Mouse (Mus musculus): ENCODE results near the gene Vps13d. TPM values are rescaled to one million over a fixed set of nuclear protein-coding genes. Genes with fewer than 3 reads are reported as not detected.
A peak's percentile ranks its signal among the peaks of the same experiment; 100 is the strongest.

Vps13d gene
- polyA plus RNA-seq, 1 experiment from 2014 or later = 8.5 TPM

DNA sequence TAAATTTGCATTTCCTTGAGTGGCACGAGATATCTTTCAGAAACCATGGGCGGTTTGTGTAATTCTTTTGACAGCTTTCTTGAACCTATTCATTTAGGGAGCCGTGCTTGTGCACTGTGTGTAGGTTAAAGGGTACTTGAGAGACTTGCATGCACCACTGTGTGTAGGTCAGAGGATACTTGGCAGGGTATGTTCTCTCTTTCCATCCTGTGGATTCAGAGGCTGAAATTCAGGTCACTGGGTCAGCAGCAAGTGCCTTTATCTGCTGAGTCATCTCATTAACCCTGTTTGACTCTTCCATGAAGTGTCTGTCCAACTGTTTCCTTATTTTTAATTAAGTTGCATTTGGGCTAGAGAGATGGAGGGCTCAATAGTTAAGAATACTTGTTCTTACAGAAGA is 233.1 kb downstream of the Vps13d start:
- 75% methylated on average over 3 of the region's 3 CpGs for WGBS
- ATAC-seq (ENCODE audit: insufficient read depth) (no peak), DNase-seq (no peak)
- no peak overlapping the region for H3K4me3 ChIP-seq (ENCODE audit: low read depth, low read length)
- TF ChIP-seq CTCF (IDR thresholded peaks at IDR 0.05; ENCODE audit: low read depth) = no peak
- H3K27me3 ChIP-seq (ENCODE audit: insufficient read depth, low read length) = no peaks in the 10 kb centered on the region
- H3K4me1 ChIP-seq (ENCODE audit: insufficient read depth) = no peaks in the 10 kb centered on the region
- no peak overlapping the region for H3K27ac ChIP-seq (ENCODE audit: low read depth)
- H3K36me3 ChIP-seq (ENCODE audit: insufficient read depth) = no peaks in the 10 kb centered on the region
- H3K9me3 ChIP-seq (ENCODE audit: low read depth, low read length) = no peaks in the 10 kb centered on the region
- H3K9ac ChIP-seq = no peak overlapping the region
- H3K4me2 ChIP-seq = no peak overlapping the region

DNA sequence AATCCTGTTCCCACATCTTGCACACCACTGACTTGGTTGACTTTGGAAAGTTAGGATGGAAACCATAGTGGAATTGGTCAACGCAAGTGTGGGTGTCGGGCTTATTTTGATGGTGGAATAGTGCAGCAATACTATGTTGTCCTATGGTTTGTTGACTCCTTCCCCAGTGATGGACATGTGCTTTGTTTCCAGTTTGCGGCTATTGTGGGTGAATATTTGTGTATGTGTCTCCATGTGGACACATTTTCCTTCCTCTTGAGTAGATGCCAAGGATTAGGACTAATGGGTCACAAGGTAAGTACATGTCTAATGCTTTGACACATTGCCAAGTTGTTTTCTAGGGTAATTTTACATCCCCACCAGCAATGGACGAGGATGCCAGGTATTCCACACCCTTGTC is 233.6 kb downstream of the Vps13d start:
- no peak overlapping the region for H3K27ac ChIP-seq (ENCODE audit: low read depth)
- H3K27me3 ChIP-seq (ENCODE audit: insufficient read depth, low read length) = no peaks in the 10 kb centered on the region
- no peaks in the 10 kb centered on the region for H3K4me1 ChIP-seq (ENCODE audit: insufficient read depth)
- no peak overlapping the region for H3K4me2 ChIP-seq
- ATAC-seq (ENCODE audit: insufficient read depth) (no peak), DNase-seq (no peak)
- no peaks in the 10 kb centered on the region for H3K9me3 ChIP-seq (ENCODE audit: low read depth, low read length)
- no peaks in the 10 kb centered on the region for H3K36me3 ChIP-seq (ENCODE audit: insufficient read depth)
- no peak overlapping the region for H3K9ac ChIP-seq
- 85% methylated on average over 4 of the region's 4 CpGs for WGBS
- TF ChIP-seq CTCF (IDR thresholded peaks at IDR 0.05; ENCODE audit: low read depth) = no peak
- H3K4me3 ChIP-seq (ENCODE audit: low read depth, low read length) = no peak overlapping the region

DNA sequence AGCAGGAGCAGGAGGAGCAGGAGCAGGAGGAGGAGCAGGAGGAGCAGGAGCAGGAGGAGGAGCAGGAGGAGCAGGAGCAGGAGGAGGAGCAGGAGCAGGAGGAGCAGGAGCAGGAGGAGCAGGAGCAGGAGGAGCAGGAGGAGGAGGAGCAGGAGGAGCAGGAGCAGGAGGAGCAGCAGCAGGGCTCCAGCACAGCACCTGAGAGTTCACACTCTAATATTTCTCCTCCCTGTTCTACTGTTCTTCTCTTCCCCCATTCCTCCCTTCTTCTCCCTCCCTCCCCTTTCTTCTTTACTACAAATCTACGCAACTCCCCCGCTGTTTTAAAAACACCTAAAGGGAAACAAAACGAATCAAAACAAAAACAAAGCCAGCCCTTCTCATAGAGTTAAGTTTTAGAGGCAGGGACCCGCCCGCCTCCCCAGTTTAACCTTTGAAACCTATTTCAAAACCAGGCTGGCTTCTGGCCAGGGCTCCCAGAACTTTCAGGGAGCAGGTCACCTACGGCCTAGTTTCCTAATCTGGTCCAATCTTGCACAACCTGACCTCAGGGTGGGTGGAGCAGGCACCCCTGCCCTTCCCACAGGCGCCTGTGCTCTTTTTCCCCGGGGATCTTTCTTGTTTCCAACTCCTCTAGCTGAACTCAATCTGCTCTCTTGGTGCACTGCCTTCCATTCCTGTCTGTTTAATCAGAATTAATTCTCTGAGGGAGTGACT is 234.5 kb downstream of the Vps13d start:
- DNase-seq (peak; percentile 14), ATAC-seq (ENCODE audit: insufficient read depth) (no peak)
- H3K9ac ChIP-seq = no peak overlapping the region
- H3K27me3 ChIP-seq (ENCODE audit: insufficient read depth, low read length) = no peaks in the 10 kb centered on the region
- no peak overlapping the region for H3K4me2 ChIP-seq
- 47% methylated on average over 8 of the region's 8 CpGs for WGBS
- H3K9me3 ChIP-seq (ENCODE audit: low read depth, low read length) = no peaks in the 10 kb centered on the region
- no peak overlapping the region for H3K4me3 ChIP-seq (ENCODE audit: low read depth, low read length)
- TF ChIP-seq CTCF (IDR thresholded peaks at IDR 0.05; ENCODE audit: low read depth) = no peak
- H3K36me3 ChIP-seq (ENCODE audit: insufficient read depth) = no peaks in the 10 kb centered on the region
- H3K4me1 ChIP-seq (ENCODE audit: insufficient read depth) = no peaks in the 10 kb centered on the region
- no peak overlapping the region for H3K27ac ChIP-seq (ENCODE audit: low read depth)

DNA sequence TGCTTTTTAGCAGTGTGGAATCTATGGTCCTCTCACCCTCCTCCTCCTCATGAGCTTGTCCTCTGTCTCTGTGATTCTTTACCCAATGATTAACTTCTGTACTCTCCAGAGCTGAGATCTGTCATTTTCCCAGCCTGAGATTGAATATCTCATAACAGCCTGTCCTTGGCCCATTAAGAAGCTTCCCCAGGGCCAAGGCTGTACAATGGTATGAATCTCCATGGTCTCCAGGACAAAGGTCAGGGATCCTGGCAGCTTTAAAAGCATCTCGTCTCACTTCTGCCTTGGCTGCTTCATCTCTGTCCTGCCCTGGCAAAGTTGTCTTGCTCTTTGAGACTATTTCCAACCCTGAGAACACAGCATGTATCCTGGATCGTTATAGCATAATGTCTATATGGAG is 237.1 kb downstream of the Vps13d start:
- Histone ChIP-seq H3K9me3 (ENCODE audit: low read depth, low read length) (no peaks in the 10 kb centered on the region), H3K4me1 (ENCODE audit: insufficient read depth) (no peaks in the 10 kb centered on the region), H3K9ac (no peak overlapping the region), H3K27ac (ENCODE audit: low read depth) (no peak overlapping the region), H3K4me2 (no peak overlapping the region), H3K27me3 (ENCODE audit: insufficient read depth, low read length) (no peaks in the 10 kb centered on the region), H3K4me3 (ENCODE audit: low read depth, low read length) (no peak overlapping the region), H3K36me3 (ENCODE audit: insufficient read depth) (no peaks in the 10 kb centered on the region)
- no peak for ATAC-seq (ENCODE audit: insufficient read depth)
- 69% methylated on average over 2 of the region's 2 CpGs for WGBS
- no peak for TF ChIP-seq CTCF (IDR thresholded peaks at IDR 0.05; ENCODE audit: low read depth)
- DNase-seq = no peak

DNA sequence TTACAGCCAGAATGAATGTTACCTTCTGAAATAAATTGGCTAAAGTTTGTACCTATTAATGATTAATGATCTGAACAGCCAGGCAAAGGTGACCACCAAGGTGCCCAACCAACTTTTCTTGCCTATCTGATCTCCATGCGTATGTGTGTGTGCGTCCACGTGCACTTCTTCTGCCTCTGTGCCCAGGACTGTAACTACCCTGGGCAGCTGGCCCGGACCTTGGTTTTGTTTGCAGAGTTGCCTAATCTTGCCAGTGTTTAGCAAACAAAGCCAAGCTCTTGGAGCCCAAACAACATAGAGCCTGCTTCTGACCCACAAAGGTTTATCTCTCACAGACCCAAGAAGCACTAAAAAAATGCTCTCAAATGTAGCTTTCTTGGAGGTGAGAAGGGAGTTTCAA is 237.6 kb downstream of the Vps13d start:
- H3K4me3 ChIP-seq (ENCODE audit: low read depth, low read length) = no peak overlapping the region
- no peaks in the 10 kb centered on the region for H3K27me3 ChIP-seq (ENCODE audit: insufficient read depth, low read length)
- no peak for TF ChIP-seq CTCF (IDR thresholded peaks at IDR 0.05; ENCODE audit: low read depth)
- no peaks in the 10 kb centered on the region for H3K36me3 ChIP-seq (ENCODE audit: insufficient read depth)
- H3K27ac ChIP-seq (ENCODE audit: low read depth) = no peak overlapping the region
- 54% methylated on average over 4 of the region's 4 CpGs for WGBS
- DNase-seq (no peak), ATAC-seq (ENCODE audit: insufficient read depth) (no peak)
- no peak overlapping the region for H3K4me2 ChIP-seq
- H3K9me3 ChIP-seq (ENCODE audit: low read depth, low read length) = no peaks in the 10 kb centered on the region
- no peak overlapping the region for H3K9ac ChIP-seq
- H3K4me1 ChIP-seq (ENCODE audit: insufficient read depth) = no peaks in the 10 kb centered on the region

DNA sequence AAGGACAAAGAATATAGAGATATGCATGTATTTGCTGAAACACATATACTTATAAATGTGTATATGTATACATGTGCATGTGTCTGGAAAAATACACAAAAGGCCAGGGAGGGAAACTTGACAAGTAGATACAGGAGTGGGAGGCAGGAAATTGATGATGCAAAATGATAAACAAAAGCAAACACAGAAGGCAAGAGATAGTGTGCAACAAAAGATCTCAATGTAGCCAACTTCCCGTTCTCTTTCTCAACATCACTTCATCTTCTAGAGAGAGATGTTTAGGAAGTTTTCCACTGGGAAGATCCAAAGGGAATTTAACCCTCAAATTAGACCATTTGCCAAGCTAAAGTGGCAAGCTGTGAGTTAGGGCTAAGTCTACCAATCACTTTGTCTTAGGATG is 238.5 kb downstream of the Vps13d start:
- Histone ChIP-seq H3K4me3 (ENCODE audit: low read depth, low read length) (no peak overlapping the region), H3K4me1 (ENCODE audit: insufficient read depth) (no peaks in the 10 kb centered on the region), H3K27ac (ENCODE audit: low read depth) (no peak overlapping the region), H3K36me3 (ENCODE audit: insufficient read depth) (no peaks in the 10 kb centered on the region), H3K9ac (no peak overlapping the region), H3K4me2 (no peak overlapping the region), H3K9me3 (ENCODE audit: low read depth, low read length) (no peaks in the 10 kb centered on the region), H3K27me3 (ENCODE audit: insufficient read depth, low read length) (no peaks in the 10 kb centered on the region)
- no peak for TF ChIP-seq CTCF (IDR thresholded peaks at IDR 0.05; ENCODE audit: low read depth)
- WGBS = 13% methylated on average over 1 of the region's 1 CpGs
- ATAC-seq (ENCODE audit: insufficient read depth) (no peak), DNase-seq (peak; percentile 52)

DNA sequence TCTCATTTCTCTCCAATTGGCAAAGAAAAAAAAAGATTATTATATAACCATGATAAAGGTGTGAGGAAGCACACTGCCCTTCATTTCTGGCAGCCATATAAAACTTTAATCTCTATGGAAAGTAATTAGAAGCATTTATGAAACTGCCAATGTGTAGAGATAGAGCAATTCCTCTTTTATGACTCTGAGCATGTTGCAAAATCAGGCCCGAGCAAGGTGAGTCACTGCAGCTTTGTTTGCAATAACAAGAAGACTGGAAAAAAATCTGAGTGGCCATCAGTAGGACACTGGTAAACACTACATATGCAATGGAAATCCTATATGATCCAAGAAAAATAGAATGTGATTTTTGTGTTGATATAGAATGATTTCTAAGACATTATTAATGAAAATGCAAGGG is 238.9 kb downstream of the Vps13d start:
- H3K9me3 ChIP-seq (ENCODE audit: low read depth, low read length) = no peaks in the 10 kb centered on the region
- H3K36me3 ChIP-seq (ENCODE audit: insufficient read depth) = no peaks in the 10 kb centered on the region
- ATAC-seq (ENCODE audit: insufficient read depth) (no peak), DNase-seq (no peak)
- no peaks in the 10 kb centered on the region for H3K4me1 ChIP-seq (ENCODE audit: insufficient read depth)
- no peak for TF ChIP-seq CTCF (IDR thresholded peaks at IDR 0.05; ENCODE audit: low read depth)
- H3K4me3 ChIP-seq (ENCODE audit: low read depth, low read length) = no peak overlapping the region
- 72% methylated on average over 1 of the region's 1 CpGs for WGBS
- H3K4me2 ChIP-seq = no peak overlapping the region
- no peak overlapping the region for H3K27ac ChIP-seq (ENCODE audit: low read depth)
- no peak overlapping the region for H3K9ac ChIP-seq
- H3K27me3 ChIP-seq (ENCODE audit: insufficient read depth, low read length) = no peaks in the 10 kb centered on the region
